Mouse (Mus musculus) heart, embryonic 15.5 days (tissue): ENCODE measurements around the gene Palld. TPM values are rescaled to one million over a fixed set of nuclear protein-coding genes. Genes with fewer than 3 reads are reported as not detected.
A peak's percentile ranks its signal among the peaks of the same experiment; 100 is the strongest.

Experiments
- ATAC-seq: fragments of 200-750 bp; cut with Nextera tagmentation; replicated peaks from 2 replicates; pipeline ENCODE4 v1.8.0; 2017; ENCODE audit warnings: low read depth, moderate TSS enrichment; ENCODE audit not compliant: insufficient number of reproducible peaks, insufficient read depth, low FRiP score
- H3K27ac ChIP-seq: fragments of 300-500 bp; sonication (generic); 2 replicates; pipeline ENCODE4 v1.5.1; 2015; ENCODE audit warnings: mild to moderate bottlenecking, inconsistent platforms
- H3K27me3 ChIP-seq: fragments of 300-500 bp; sonication (generic); 2 replicates; pipeline ENCODE4 v1.6.1; 2015; ENCODE audit warnings: inconsistent platforms
- H3K36me3 ChIP-seq: fragments of 300-500 bp; sonication (generic); 2 replicates; pipeline ENCODE4 v1.6.1; 2015; ENCODE audit warnings: mild to moderate bottlenecking, inconsistent platforms
- H3K4me1 ChIP-seq: fragments of 300-500 bp; sonication (generic); replicated peaks from 2 replicates; pipeline ENCODE4 v1.6.1; 2015; ENCODE audit warnings: inconsistent platforms
- H3K4me2 ChIP-seq: fragments of 300-500 bp; sonication (generic); 2 replicates; pipeline ENCODE4 v1.6.1; 2015; ENCODE audit warnings: inconsistent platforms, mild to moderate bottlenecking, moderate library complexity
- H3K4me3 ChIP-seq: fragments of 300-500 bp; sonication (generic); 2 replicates; pipeline ENCODE4 v1.5.1; 2015; ENCODE audit warnings: mild to moderate bottlenecking, inconsistent platforms
- H3K9ac ChIP-seq: fragments of 300-500 bp; sonication (generic); 2 replicates; pipeline ENCODE4 v1.6.1; 2015; ENCODE audit warnings: mild to moderate bottlenecking, inconsistent platforms
- H3K9me3 ChIP-seq: fragments of 300-500 bp; sonication (generic); replicated peaks from 2 replicates; pipeline ENCODE4 v1.6.1; 2016; ENCODE audit warnings: inconsistent platforms
- WGBS: fragments of 180-500 bp; shearing (Covaris S2); methylation state at CpG from one replicate; pipeline ENCODE4 v1.1.7; 2015; ENCODE audit warnings: mixed read lengths; 5-methylcytosine and 5-hydroxymethylcytosine counted together
- polyA plus RNA-seq: library from polyadenylated mRNA; unstranded; fragments of >200 nt; fragmentation: Nextera tagmentation; extraction: Ambion mirVana; gene quantifications from 2 replicates; pipeline ENCODE4 v1.2.1, GENCODE M21; 2015

Gene Palld
- polyA plus RNA-seq, 1 experiment from 2014 or later: 173 TPM

DNA sequence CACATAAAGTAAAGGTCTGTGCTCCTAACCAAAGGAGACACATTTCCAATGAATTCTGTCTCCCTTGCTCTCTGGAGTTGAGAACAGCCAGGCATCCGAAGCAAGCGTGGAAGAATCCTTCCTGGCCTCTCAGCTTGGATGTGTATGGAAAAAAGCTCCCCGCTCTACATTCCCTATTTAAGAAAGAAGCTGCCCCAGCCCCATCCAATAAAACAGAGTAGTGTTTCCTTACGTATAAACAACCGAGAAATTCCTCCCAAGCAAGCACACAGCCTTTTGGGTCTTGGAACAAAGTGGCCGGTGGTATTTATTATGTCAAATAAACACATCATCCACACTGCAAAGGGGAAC, 295.1 kb downstream of the Palld start:
- H3K4me3 ChIP-seq: no peak overlapping the region
- ATAC-seq: no peak
- H3K4me1 ChIP-seq: peaks cover 22% of the 10 kb centered on the region
- no peak overlapping the region for H3K9ac ChIP-seq
- H3K27me3 ChIP-seq: no peaks in the 10 kb centered on the region
- H3K4me2 ChIP-seq: no peak overlapping the region
- H3K27ac ChIP-seq: peak overlapping the region; percentile 74
- no peaks in the 10 kb centered on the region for H3K9me3 ChIP-seq
- no peaks in the 10 kb centered on the region for H3K36me3 ChIP-seq
- WGBS: 50% methylated on average over 6 of the region's 6 CpGs

DNA sequence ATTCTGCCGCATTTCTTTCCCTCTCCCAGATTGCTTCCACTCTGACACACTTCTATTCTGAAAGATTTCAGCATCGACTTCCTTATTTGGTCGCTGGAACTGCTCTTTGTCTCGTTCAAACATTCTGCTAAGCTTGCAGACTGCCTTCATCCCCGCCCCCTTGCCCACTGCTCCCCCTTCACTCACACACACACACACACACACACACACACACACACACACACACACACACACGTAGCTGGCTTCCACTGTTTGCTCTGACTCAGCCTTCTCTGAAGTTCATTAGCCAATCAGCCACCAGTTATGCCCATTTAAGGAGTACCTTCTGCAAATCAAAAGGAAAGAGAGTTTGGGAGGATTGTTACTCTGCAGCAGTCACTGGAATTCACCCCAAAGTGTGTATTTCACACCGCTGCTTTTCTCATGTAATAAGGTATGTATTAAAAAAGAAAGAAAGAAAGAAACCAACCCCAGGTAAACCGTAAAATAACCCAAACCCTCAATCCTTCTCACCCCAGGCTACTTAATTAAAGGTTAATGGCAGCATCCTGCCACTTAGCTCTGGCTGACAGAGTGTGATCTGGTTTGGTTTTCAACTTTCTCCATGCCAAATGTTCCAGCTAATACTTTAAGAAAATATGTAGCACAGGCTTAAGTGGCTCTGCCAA, 295.6 kb downstream of the Palld start:
- peaks cover 22% of the 10 kb centered on the region for H3K4me1 ChIP-seq
- no peaks in the 10 kb centered on the region for H3K9me3 ChIP-seq
- ATAC-seq: peak; percentile 76
- no peak overlapping the region for H3K4me3 ChIP-seq
- no peak overlapping the region for H3K9ac ChIP-seq
- 15% methylated on average over 8 of the region's 8 CpGs for WGBS
- peak overlapping the region; percentile 74 for H3K27ac ChIP-seq
- no peaks in the 10 kb centered on the region for H3K27me3 ChIP-seq
- peak overlapping the region; percentile 27 for H3K4me2 ChIP-seq
- no peaks in the 10 kb centered on the region for H3K36me3 ChIP-seq

DNA sequence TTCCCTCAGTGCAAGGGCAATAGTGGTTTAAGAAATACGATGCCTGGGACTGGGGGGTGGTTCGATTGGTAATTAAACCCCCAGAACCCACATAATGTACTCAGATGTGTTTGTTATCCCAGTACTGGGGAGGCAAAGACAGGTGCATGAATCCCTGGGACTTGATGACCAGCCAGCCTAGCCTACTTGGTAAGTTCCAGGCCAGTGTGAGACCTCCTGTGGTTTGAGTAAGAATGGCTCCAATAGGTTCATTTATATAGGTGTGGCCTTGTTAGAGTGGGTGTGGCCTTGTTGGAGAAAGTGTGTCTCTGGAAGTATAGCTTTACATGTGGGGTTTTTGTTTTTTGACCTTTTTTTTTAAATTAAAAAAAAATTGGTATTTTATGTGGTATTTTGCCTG, 297.6 kb downstream of the Palld start:
- H3K9ac ChIP-seq: no peak overlapping the region
- H3K36me3 ChIP-seq: no peaks in the 10 kb centered on the region
- no peak overlapping the region for H3K27ac ChIP-seq
- 87% methylated on average over 2 of the region's 2 CpGs for WGBS
- H3K9me3 ChIP-seq: no peaks in the 10 kb centered on the region
- no peaks in the 10 kb centered on the region for H3K27me3 ChIP-seq
- ATAC-seq: no peak
- no peak overlapping the region for H3K4me3 ChIP-seq
- H3K4me1 ChIP-seq: peaks cover 9% of the 10 kb centered on the region
- no peak overlapping the region for H3K4me2 ChIP-seq

DNA sequence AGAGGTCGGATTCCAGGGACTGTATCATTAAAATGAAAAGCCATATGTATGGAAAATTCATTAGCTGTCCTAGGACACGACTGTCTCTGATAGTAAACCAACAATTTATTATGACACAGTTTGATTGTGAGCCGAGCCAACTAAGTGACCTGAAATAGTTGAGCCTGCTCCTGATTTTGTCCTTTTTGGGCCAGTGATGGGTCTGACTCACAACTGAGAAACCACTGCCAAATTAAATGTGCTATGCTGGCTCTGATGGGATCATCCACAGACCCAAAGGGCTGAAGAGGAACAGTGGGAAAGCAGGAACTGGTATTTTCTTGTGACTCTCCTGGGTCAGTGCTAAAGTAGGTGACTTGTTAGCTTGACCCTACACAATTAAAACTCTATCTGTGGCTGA, 305.6 kb downstream of the Palld start:
- Histone ChIP-seq H3K9ac (no peak overlapping the region), H3K9me3 (no peaks in the 10 kb centered on the region)
- no peak for ATAC-seq

DNA sequence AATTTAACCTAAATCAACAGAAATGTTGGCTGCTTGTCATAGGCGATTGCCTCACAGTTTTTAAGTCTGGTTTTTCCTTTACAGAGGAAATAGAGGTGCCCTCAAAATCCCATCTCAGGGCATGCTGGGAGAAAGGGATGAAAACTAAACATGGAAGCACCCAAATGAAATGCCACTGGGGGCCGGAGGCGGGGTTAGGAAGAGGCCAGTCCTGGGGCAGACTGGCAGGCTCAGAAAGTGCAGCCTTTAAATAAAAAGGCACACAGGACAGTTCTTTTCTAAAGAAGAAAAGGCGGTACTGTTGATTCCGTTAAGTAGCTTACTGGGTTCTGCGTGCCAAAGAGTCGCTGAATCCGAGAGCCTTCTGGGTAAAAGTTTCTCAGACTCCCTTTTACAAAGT, 311.0 kb downstream of the Palld start:
- 10% methylated on average over 8 of the region's 8 CpGs for WGBS
- Histone ChIP-seq H3K36me3 (no peaks in the 10 kb centered on the region), H3K9me3 (no peaks in the 10 kb centered on the region), H3K27me3 (no peaks in the 10 kb centered on the region), H3K4me3 (peak overlapping the region; percentile 61), H3K4me1 (peaks cover 34% of the 10 kb centered on the region), H3K27ac (peak overlapping the region; percentile 89), H3K9ac (no peak overlapping the region), H3K4me2 (peak overlapping the region; percentile 70)
- ATAC-seq: no peak

More for the DNA sequence above, 305.6 kb downstream of the Palld start:
- Histone ChIP-seq H3K27ac (no peak overlapping the region), H3K4me3 (no peak overlapping the region), H3K36me3 (no peaks in the 10 kb centered on the region), H3K27me3 (no peaks in the 10 kb centered on the region), H3K4me2 (no peak overlapping the region), H3K4me1 (peaks cover 10% of the 10 kb centered on the region)
- WGBS: 68% methylated on average over 3 of the region's 3 CpGs

DNA sequence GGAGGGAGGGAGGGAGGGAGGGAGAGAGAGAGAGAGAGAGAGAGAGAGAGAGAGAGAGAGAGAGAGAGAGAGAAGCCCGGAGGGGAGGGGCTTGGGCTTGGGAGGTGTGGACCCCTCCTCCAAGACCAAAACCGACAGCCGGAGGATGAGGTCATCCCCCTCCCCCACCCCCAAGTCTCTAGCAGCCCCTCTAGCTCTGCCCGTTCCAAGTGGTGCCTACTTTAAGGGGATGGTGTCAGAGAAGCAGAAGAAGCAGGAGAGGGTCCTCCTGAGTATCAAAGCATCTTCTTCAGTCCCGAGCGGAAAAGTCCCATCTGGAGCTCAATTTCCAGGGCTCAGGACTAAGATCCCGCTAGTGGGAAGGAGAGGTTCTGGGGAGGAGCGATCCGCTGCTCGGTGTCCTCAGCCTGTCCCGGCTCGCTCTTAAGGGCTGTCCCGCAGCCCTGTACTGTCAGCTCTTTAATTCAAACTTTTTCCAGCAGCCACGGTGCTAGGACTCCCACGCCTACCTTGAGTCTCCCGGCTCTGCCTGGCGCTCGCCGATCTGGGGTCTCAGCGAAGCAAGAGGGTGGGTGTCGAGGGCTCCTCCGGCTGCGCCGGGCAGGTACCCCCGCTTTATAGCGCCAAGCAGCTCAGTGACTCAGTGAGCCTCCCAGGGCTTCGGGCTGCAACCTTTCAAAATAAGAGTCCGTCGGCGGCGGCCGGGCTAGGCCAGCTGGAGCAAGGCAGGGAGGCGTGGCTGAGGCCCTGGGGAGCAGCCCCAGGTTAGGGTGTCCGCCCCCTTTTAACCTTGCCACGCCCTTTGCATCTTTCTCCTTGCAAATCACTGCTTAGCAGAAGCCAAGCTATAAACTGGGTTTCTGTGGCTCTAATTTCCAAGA, 311.7 kb downstream of the Palld start:
- ATAC-seq: peak; percentile 86
- Histone ChIP-seq H3K9ac (peak overlapping the region; percentile 61), H3K9me3 (no peaks in the 10 kb centered on the region), H3K27me3 (no peaks in the 10 kb centered on the region), H3K4me1 (peaks cover 36% of the 10 kb centered on the region), H3K27ac (peak overlapping the region; percentile 89), H3K4me3 (peak overlapping the region; percentile 61), H3K36me3 (no peaks in the 10 kb centered on the region), H3K4me2 (peak overlapping the region; percentile 70)
- WGBS: under 1% methylated on average over 35 of the region's 35 CpGs

DNA sequence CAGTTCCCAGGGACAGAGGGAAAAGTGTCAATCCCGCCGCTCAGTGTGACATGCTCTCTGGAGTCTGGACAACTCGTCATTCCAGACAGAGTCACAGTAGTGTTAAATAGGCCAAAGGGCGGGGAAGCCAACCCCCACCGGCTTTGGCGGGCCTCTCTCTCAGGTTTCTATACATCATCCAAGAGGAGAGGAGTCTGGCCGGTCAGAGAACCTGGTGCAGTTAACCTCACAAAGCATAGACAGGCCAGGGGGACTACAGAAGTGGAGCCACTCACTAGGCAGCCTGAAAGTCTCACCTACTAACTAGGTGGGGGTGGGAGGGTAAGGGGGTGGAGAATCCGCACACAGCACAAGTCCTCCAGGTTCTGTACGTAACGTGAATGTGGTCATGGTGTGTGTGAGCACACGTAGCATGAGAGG, 312.5 kb downstream of the Palld start:
- no peaks in the 10 kb centered on the region for H3K36me3 ChIP-seq
- H3K27ac ChIP-seq: peak overlapping the region; percentile 72
- H3K9ac ChIP-seq: peak overlapping the region; percentile 41; the same call in 1 of the 2 replicates
- H3K4me2 ChIP-seq: peak overlapping the region; percentile 70
- peak; percentile 43 for ATAC-seq
- 13% methylated on average over 11 of the region's 11 CpGs for WGBS
- no peaks in the 10 kb centered on the region for H3K27me3 ChIP-seq
- H3K9me3 ChIP-seq: no peaks in the 10 kb centered on the region
- peak overlapping the region; percentile 61 for H3K4me3 ChIP-seq
- peaks cover 38% of the 10 kb centered on the region for H3K4me1 ChIP-seq

DNA sequence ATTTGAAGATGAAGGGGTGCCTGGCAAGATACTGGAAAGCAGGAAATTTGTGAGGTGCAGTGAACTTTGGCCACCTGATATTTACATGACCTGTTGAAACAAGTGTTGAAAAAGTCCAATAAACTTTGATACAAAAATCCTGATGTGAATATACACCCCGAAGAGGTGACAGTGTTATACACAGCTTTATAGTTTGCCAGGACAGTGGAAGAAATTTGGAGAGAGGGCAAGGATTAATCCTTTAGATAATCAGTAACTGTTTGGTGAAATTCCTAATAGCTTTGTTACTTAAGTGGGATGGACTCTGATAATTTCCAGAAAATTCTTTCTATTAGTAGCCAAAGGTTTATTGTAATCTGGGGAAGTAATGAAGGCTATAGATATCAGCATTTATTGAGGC, 314.2 kb downstream of the Palld start:
- Histone ChIP-seq H3K4me2 (no peak overlapping the region), H3K4me3 (no peak overlapping the region), H3K4me1 (peaks cover 43% of the 10 kb centered on the region), H3K27me3 (no peaks in the 10 kb centered on the region), H3K36me3 (no peaks in the 10 kb centered on the region), H3K9me3 (no peaks in the 10 kb centered on the region), H3K9ac (no peak overlapping the region), H3K27ac (no peak overlapping the region)
- WGBS: 87% methylated on average over 1 of the region's 1 CpGs
- no peak for ATAC-seq

DNA sequence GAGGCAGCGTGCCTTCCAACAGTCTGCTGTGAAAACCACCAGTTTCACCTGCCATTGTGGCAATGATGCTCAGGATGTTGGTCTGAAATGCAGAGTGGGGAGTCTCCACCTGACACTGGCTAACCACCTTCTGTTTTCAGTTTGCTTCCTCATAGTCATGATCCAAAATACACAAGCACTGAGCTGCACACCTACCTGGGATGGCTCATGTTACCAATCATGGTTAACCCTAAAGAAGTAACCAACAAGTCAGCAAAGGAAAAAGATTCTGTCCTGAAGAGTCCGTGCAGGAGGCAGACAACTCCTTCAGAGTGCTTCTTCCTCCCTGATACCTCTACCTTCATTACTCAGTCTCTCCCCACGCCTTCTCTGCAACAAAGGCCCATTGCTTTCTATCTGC, 314.8 kb downstream of the Palld start:
- ATAC-seq: no peak
- H3K4me1 ChIP-seq: peaks cover 43% of the 10 kb centered on the region

DNA sequence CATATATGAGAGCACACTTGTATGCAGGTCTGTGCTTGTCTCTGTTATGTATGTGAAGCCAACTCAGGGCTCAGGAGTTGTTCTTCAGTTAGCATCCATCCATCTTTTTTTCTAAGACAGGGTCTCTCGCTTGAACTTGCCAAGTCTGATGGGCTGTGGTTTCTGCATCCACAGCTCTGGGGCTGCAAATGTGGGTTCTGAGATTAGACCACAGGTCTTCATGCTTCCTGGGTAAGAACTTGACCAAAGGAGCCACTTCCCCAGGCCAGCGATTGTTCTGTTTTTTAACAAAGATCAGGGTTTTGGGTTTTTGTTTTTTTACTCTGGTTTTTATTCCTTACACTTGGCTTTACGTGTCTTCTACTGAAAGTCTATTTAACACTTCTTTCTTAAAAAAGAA, 316.0 kb downstream of the Palld start:
- H3K36me3 ChIP-seq: no peaks in the 10 kb centered on the region
- WGBS: 85% methylated on average over 3 of the region's 3 CpGs
- H3K27me3 ChIP-seq: no peaks in the 10 kb centered on the region
- peaks cover 34% of the 10 kb centered on the region for H3K4me1 ChIP-seq
- H3K4me3 ChIP-seq: no peak overlapping the region
- H3K27ac ChIP-seq: no peak overlapping the region
- no peak overlapping the region for H3K9ac ChIP-seq
- ATAC-seq: no peak
- H3K4me2 ChIP-seq: no peak overlapping the region
- H3K9me3 ChIP-seq: no peaks in the 10 kb centered on the region

More for the DNA sequence above, 314.8 kb downstream of the Palld start:
- H3K36me3 ChIP-seq: no peaks in the 10 kb centered on the region
- H3K9ac ChIP-seq: no peak overlapping the region
- no peak overlapping the region for H3K4me3 ChIP-seq
- no peak overlapping the region for H3K4me2 ChIP-seq
- H3K27me3 ChIP-seq: no peaks in the 10 kb centered on the region
- H3K9me3 ChIP-seq: no peaks in the 10 kb centered on the region
- WGBS: 83% methylated on average over 3 of the region's 3 CpGs
- no peak overlapping the region for H3K27ac ChIP-seq

DNA sequence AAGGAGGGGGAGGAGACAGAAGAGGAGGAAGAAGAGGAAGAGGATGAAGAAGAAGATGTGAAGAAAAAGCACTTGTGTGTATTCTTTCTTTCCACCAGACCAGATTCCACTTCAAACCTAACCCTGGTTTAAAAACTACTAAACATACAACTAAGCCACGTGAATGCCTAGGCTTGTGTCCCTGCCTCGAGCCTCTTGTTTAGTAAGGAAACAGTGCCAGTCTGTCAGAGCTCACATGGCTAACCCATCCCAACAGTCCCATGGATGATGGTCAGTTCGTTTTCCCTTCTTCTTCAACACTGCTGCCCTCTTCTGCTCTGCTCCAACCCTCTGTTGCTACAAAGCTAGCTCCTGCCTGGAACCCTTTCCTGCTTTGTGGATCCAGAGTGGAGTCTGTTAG, 316.7 kb downstream of the Palld start:
- no peak overlapping the region for H3K27ac ChIP-seq
- no peaks in the 10 kb centered on the region for H3K36me3 ChIP-seq
- no peak overlapping the region for H3K4me3 ChIP-seq
- WGBS: 64% methylated on average over 3 of the region's 3 CpGs
- no peak for ATAC-seq
- no peak overlapping the region for H3K4me2 ChIP-seq
- H3K4me1 ChIP-seq: peaks cover 32% of the 10 kb centered on the region
- H3K9me3 ChIP-seq: no peaks in the 10 kb centered on the region
- H3K9ac ChIP-seq: no peak overlapping the region
- H3K27me3 ChIP-seq: no peaks in the 10 kb centered on the region
